Mouse (Mus musculus) liver, embryonic 14.5 days (tissue): ENCODE data around the gene Fhdc1. TPM values are rescaled to one million over a fixed set of nuclear protein-coding genes. Genes with fewer than 3 reads are reported as not detected.

ENCODE experiments used
- ATAC-seq: fragments of 200-750 bp; cut with Nextera tagmentation; 2 replicates; pipeline ENCODE4 v1.8.0; 2017; ENCODE audit warnings: moderate number of reproducible peaks, mild to moderate bottlenecking, moderate library complexity; ENCODE audit not compliant: insufficient read depth
- DNase-seq, 3 experiments: peaks; one replicate each; pipeline ENCODE4 v3.0.0-alpha.2; 2012 to 2013; ENCODE audit warnings: low read depth in 3 of 3, low spot score in 3 of 3
- H3K27ac ChIP-seq: fragments of 300-500 bp; sonication (generic); 2 replicates; pipeline ENCODE4 v1.5.1; 2014; ENCODE audit warnings: moderate library complexity, mild to moderate bottlenecking, control low read depth, inconsistent platforms
- H3K27me3 ChIP-seq: fragments of 300-500 bp; sonication (generic); 2 replicates; pipeline ENCODE4 v1.6.1; 2014; ENCODE audit warnings: mild to moderate bottlenecking, low read length, moderate library complexity; ENCODE audit not compliant: control insufficient read depth, insufficient read depth
- H3K36me3 ChIP-seq: fragments of 300-500 bp; sonication (generic); replicated peaks from 2 replicates; pipeline ENCODE4 v1.6.1; 2014; ENCODE audit warnings: low read depth; ENCODE audit not compliant: control insufficient read depth, insufficient read depth
- H3K4me1 ChIP-seq, 2 experiments: fragments of 200-500 bp in 1 of 2; fragments of 300-500 bp in 1 of 2; sonication (generic) in 1 of 2; replicated peaks; 2 replicates each; pipeline ENCODE4 v1.6.1; 2012 to 2014; ENCODE audit warnings: antibody characterized with exemption in 1 of 2, inconsistent platforms in 1 of 2, low read length in 1 of 2; ENCODE audit not compliant: control insufficient read depth in 2 of 2, insufficient read depth in 2 of 2
- H3K4me2 ChIP-seq: fragments of 300-500 bp; sonication (generic); 2 replicates; pipeline ENCODE4 v1.6.1; 2014; ENCODE audit warnings: low read depth, mild to moderate bottlenecking, control low read depth, moderate library complexity
- H3K4me3 ChIP-seq, 2 experiments: fragments of 200-500 bp in 1 of 2; fragments of 300-500 bp in 1 of 2; sonication (generic) in 1 of 2; 2 replicates each; pipeline ENCODE4 v1.5.1; 2012 to 2014; ENCODE audit warnings: low read depth in 2 of 2, low read length in 2 of 2, mild to moderate bottlenecking in 2 of 2, control low read depth in 1 of 2, inconsistent platforms in 1 of 2, moderate library complexity in 1 of 2; ENCODE audit not compliant: insufficient read depth in 1 of 2
- H3K9ac ChIP-seq: fragments of 300-500 bp; sonication (generic); replicated peaks from 2 replicates; pipeline ENCODE4 v1.6.1; 2014; ENCODE audit warnings: mild to moderate bottlenecking, control low read depth, moderate library complexity
- H3K9me3 ChIP-seq: fragments of 300-500 bp; sonication (generic); 2 replicates; pipeline ENCODE4 v1.6.1; 2016; ENCODE audit warnings: low read length, mixed read lengths; ENCODE audit not compliant: control insufficient read depth
- CTCF ChIP-seq: IDR thresholded peaks from 2 replicates; pipeline ENCODE4 v1.5.1; 2016; ENCODE audit warnings: antibody characterized with exemption, low read depth, control low read depth
- EP300 ChIP-seq: IDR thresholded peaks from 2 replicates; pipeline ENCODE4 v1.6.1; 2016; ENCODE audit warnings: antibody characterized with exemption, low read depth
- WGBS: fragments of 180-500 bp; shearing (Covaris S2); extraction: QIAGEN DNeasy Blood & Tissue Kit; methylation state at CpG from one replicate; pipeline ENCODE4 v1.1.7; 2014; ENCODE audit not compliant: insufficient replicate concordance; 5-methylcytosine and 5-hydroxymethylcytosine counted together
- polyA plus RNA-seq, 2 experiments: library from polyadenylated mRNA; depleted of rRNA in 1 of 2; stranded (reverse) in 1 of 2; unstranded in 1 of 2; fragments of >200 nt; fragmentation: Nextera tagmentation in 1 of 2; extraction: Ambion mirVana in 1 of 2; gene quantifications; 2 replicates each; pipeline versions ENCODE4 v1.2.1 to v1.2.3; 2012 to 2014

Fhdc1 gene
- polyA plus RNA-seq, 2 experiments, result 15.1 to 29.2 TPM

- DNase-seq (no peak), ATAC-seq (no peak)
- TF ChIP-seq CTCF (no peak), EP300 (no peak)
- no peak overlapping the region for H3K4me3 ChIP-seq
- 68% methylated on average over 7 of the region's 7 CpGs for WGBS
- H3K9me3 ChIP-seq, result no peaks in the 10 kb centered on the region
- no peaks in the 10 kb centered on the region; the same call in 1 of the 2 replicates for H3K27me3 ChIP-seq
- H3K27ac ChIP-seq, result no peak overlapping the region
- no peak overlapping the region for H3K4me2 ChIP-seq
- H3K4me1 ChIP-seq, result 0 out of 4 replicates have a peak, but pooled peaks cover 0 to 3% of the 10 kb centered on the region in 2 experiments
- no peak overlapping the region for H3K9ac ChIP-seq
- H3K36me3 ChIP-seq, result peaks cover 13% of the 10 kb centered on the region
These were observed 41.4 kb downstream of the Fhdc1 start for GRCm38 (mm10) chr3:84438840-84439239.

- no peak overlapping the region for H3K4me2 ChIP-seq
- no peak overlapping the region for H3K9ac ChIP-seq
- no peaks in the 10 kb centered on the region; the same call in 1 of the 2 replicates for H3K27me3 ChIP-seq
- peaks cover 6% of the 10 kb centered on the region; the same call in 1 of the 2 replicates for H3K36me3 ChIP-seq
- ATAC-seq, result no peak
- no peak overlapping the region for H3K27ac ChIP-seq
- DNase-seq, result no peak
- no peaks in the 10 kb centered on the region for H3K9me3 ChIP-seq
- H3K4me3 ChIP-seq, result no peak overlapping the region
- 0 out of 4 replicates have a peak, but pooled peaks cover 0 to 3% of the 10 kb centered on the region in 2 experiments for H3K4me1 ChIP-seq
- no peak for TF ChIP-seq EP300
- no peak for TF ChIP-seq CTCF
- WGBS, result 71% methylated on average over 11 of the region's 11 CpGs
These were observed 42.1 kb downstream of the Fhdc1 start for GRCm38 (mm10) chr3:84438118-84438517.

DNA sequence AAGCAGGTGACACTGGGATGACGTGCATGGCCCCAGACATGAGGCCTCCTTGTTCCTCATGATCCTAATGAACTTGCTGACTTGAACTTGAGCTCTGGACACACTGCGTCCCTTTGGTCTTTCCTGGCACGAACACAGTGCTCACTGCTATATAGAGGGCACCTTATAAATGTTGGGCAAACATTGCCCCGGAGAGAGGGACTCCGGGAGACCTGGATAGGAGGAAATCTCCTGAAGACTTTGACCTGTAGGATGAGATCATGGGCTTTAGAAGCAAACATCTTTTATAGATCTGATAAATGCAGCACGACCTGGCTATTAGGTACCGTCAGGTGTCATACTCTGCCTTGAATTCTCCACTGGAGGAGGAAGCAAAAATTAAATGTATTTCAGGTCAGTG lies 43.3 kb downstream of the Fhdc1 start:
- Histone ChIP-seq H3K27me3 (peaks cover 3% of the 10 kb centered on the region), H3K4me3 (no peak overlapping the region), H3K9ac (no peak overlapping the region), H3K27ac (no peak overlapping the region), H3K4me1 (0 out of 4 replicates have a peak, but pooled peaks cover 0 to 3% of the 10 kb centered on the region in 2 experiments), H3K36me3 (no peaks in the 10 kb centered on the region), H3K9me3 (no peaks in the 10 kb centered on the region), H3K4me2 (no peak overlapping the region)
- ATAC-seq (no peak), DNase-seq (no peak)
- WGBS, result 83% methylated on average over 7 of the region's 7 CpGs
- no peak for TF ChIP-seq EP300
- TF ChIP-seq CTCF, result no peak

- DNase-seq, result no peak
- ATAC-seq, result no peak
- no peak for TF ChIP-seq CTCF
- TF ChIP-seq EP300, result no peak
- no peak overlapping the region for H3K4me2 ChIP-seq
- no peaks in the 10 kb centered on the region for H3K36me3 ChIP-seq
- 0 out of 4 replicates have a peak, but pooled peaks cover 0 to 3% of the 10 kb centered on the region in 2 experiments for H3K4me1 ChIP-seq
- 43% methylated on average over 11 of the region's 11 CpGs for WGBS
- H3K27ac ChIP-seq, result no peak overlapping the region
- H3K9me3 ChIP-seq, result no peaks in the 10 kb centered on the region
- H3K9ac ChIP-seq, result no peak overlapping the region
- H3K4me3 ChIP-seq, result no peak overlapping the region
- H3K27me3 ChIP-seq, result peaks cover 3% of the 10 kb centered on the region; the same call in 1 of the 2 replicates
These were observed 44.8 kb downstream of the Fhdc1 start for GRCm38 (mm10) chr3:84435288-84436043.

- TF ChIP-seq CTCF (no peak), EP300 (no peak)
- Histone ChIP-seq H3K9ac (no peak overlapping the region), H3K4me2 (no peak overlapping the region), H3K4me3 (no peak overlapping the region), H3K36me3 (no peaks in the 10 kb centered on the region), H3K27ac (no peak overlapping the region), H3K9me3 (no peaks in the 10 kb centered on the region), H3K4me1 (peaks cover 0 to 5% of the 10 kb centered on the region in 2 experiments; a peak in 1 of 4 replicates), H3K27me3 (peaks cover 3% of the 10 kb centered on the region; the same call in 1 of the 2 replicates)
- WGBS, result 70% methylated on average over 10 of the region's 10 CpGs
- ATAC-seq (no peak), DNase-seq (no peak)
These were observed 47.3 kb downstream of the Fhdc1 start for GRCm38 (mm10) chr3:84432797-84433445.
